Mouse (Mus musculus) colon, adult 2 months (tissue): ENCODE results near the gene Klhl5. TPM values are rescaled to one million over a fixed set of nuclear protein-coding genes. Genes with fewer than 3 reads are reported as not detected.

Experiments used
- polyA plus RNA-seq: library from polyadenylated mRNA; depleted of rRNA; stranded (reverse); fragments of >200 nt; gene quantifications from 2 replicates; pipeline ENCODE4 v1.2.3, GENCODE M21; 2012; rRNA removed

The Klhl5 gene
- 18.6 and 20.5 TPM in 2 replicates for polyA plus RNA-seq

DNA sequence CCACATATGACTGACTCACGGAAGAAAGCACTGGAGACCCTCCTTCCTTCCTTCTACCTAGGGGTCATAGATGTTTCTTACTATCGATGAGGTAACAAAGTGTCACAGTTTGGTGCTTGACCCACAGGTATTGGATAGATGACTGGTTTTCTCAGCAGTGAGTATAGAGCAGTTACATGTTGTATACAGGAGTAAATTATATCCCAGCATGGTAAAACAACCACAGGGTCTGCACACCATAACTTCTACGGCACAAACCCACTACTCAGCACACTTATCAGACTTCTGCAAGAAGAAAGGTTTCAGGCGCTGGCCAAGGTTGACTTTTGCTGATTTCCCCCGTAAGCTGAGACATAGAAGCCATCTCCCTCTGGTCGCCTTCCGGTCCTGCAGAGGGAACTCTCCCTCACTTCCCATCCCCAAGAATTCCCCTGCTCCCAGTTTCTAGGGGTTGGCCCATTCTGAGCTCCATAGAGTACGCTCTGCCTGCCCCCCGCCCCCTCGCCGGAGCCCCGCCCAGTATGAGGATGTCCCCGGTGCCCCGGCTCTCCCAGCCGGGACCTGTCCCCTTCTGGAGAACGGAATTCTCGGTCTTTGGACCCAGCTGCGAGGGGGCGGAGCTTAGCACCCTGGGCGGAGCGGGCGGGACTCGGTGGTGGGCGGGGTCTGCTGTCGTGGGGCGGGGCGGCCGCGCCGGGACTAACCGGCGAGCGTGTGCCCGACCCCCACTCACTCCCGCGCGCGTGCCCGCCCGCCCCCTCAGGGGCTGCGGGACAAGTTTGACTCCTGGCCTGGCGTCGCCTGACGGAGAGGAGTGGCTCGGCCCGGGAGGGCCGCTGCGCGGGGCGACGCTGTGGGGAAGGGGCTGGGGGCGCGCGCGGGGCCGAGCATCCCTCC, at the start of gene Klhl5:
Gene Klhl5, plus strand, starts transcription at position 664 of the 897 bp plus-strand sequence.

DNA sequence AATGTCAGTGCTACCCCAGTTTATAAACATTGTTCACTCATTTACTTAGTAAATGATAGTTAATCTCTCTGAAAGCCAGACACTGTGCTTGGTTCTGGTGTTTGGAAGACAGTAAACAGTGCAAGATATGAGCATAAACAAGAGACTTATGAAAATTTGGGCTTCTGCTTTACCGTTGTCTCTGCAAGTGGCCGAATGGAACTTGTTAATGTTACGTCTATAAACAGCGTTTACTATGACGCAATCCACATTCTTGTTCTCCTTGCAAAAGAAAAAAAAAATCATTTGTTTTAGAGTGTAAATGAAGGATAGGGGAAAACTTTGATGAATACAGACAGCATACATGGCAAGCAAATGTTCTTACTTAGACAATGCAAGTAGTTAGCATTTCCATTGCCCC, 15.4 kb upstream of the Klhl5 start, which contains the start of gene Tmem156:
Gene Tmem156, minus strand, starts transcription at position 212 of the 400 bp plus-strand sequence.

DNA sequence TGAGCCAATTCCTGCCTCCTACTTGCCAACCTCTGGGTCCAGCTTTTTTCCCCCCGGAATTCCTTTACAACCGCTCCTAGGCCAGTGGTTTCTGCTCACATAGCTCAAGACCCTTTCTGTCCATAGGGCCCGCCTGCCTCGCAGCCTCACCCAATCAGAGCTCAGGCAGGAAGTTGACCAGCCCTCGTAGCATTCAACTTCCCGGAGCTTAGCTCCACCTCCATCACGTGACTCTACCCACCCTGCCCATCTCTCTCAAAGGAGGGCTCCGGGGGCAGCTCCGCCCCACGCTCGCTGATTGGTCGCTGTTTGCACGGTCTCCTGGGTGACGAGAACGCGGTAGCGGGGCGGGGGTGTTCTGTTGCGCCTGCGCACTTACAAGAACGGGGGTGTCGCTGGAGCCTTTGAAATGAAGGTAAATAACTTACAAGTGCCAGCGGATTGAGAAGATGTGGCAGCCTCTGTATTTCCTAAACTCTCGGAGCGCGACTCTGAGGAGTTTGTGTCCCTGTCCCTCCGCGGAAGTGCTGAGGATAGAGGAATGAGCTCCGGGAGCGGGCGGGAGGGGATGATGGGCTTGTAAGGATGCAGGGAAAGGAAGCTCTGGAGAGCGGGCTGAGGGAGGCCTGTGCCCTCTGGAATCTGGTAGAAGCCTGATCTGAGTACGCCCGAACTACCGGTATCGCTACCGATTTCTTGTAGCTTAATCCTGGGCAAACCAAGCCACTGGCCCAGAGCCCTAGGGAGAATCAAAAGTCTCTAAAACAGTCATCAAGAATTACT, 92.2 kb downstream of the Klhl5 start, which contains the start of gene Wdr19:
Gene Wdr19, plus strand, starts transcription at position 351 of the 783 bp plus-strand sequence.

Other genes starting within 250 kb of the Klhl5 start
- 14.7 and 22.0 TPM in 2 replicates for gene Tlr1, start 174.0 kb upstream of the Klhl5 start, polyA plus RNA-seq
- gene Tlr6, start 147.4 kb upstream of the Klhl5 start, polyA plus RNA-seq = 0.44 and 0.84 TPM in 2 replicates
- 32.1 and 33.2 TPM in 2 replicates for gene Fam114a1, start 137.5 kb upstream of the Klhl5 start, polyA plus RNA-seq
- 0.31 and 0.34 TPM in 2 replicates for gene Tmem156, start 15.4 kb upstream of the Klhl5 start, polyA plus RNA-seq
- 1.7 and 2.2 TPM in 2 replicates for gene Wdr19, start 92.2 kb downstream of the Klhl5 start, polyA plus RNA-seq
- 5.0 and 7.2 TPM in 2 replicates for gene Rfc1, start 228.1 kb downstream of the Klhl5 start, polyA plus RNA-seq
- 4.3 and 5.0 TPM in 2 replicates for gene Klb, start 240.8 kb downstream of the Klhl5 start, polyA plus RNA-seq